Mouse (Mus musculus) midbrain, embryonic 16.5 days (tissue): ENCODE results near the gene Lrrc28. TPM values are rescaled to one million over a fixed set of nuclear protein-coding genes. Genes with fewer than 3 reads are reported as not detected.
A peak's percentile ranks its signal among the peaks of the same experiment; 100 is the strongest.

Experiments used
- ATAC-seq: fragments of 200-750 bp; cut with Nextera tagmentation; 2 replicates; pipeline ENCODE4 v1.8.0; 2017; ENCODE audit warnings: moderate TSS enrichment
- H3K27ac ChIP-seq: fragments of 300-500 bp; sonication (generic); 2 replicates; pipeline ENCODE4 v1.5.1; 2014; ENCODE audit warnings: mild to moderate bottlenecking, low read length, mixed read lengths
- H3K27me3 ChIP-seq: fragments of 300-500 bp; sonication (generic); 2 replicates; pipeline ENCODE4 v1.6.1; 2014; ENCODE audit warnings: low read depth, low read length, mixed read lengths; ENCODE audit not compliant: control insufficient read depth, insufficient read depth
- H3K36me3 ChIP-seq: fragments of 300-500 bp; sonication (generic); 2 replicates; pipeline ENCODE4 v1.6.1; 2014; ENCODE audit warnings: mild to moderate bottlenecking, low read length, moderate library complexity, mixed read lengths; ENCODE audit not compliant: control insufficient read depth, insufficient read depth
- H3K4me1 ChIP-seq: fragments of 300-500 bp; sonication (generic); 2 replicates; pipeline ENCODE4 v1.6.1; 2014; ENCODE audit warnings: mild to moderate bottlenecking, low read length, mixed read lengths; ENCODE audit not compliant: control insufficient read depth, insufficient read depth
- H3K4me2 ChIP-seq: fragments of 300-500 bp; sonication (generic); 2 replicates; pipeline ENCODE4 v1.6.1; 2014; ENCODE audit warnings: mild to moderate bottlenecking, low read length, mixed read lengths
- H3K4me3 ChIP-seq: fragments of 300-500 bp; sonication (generic); 2 replicates; pipeline ENCODE4 v1.5.1; 2014; ENCODE audit warnings: low read depth, mild to moderate bottlenecking, low read length, moderate library complexity, mixed read lengths
- H3K9ac ChIP-seq: fragments of 300-500 bp; sonication (generic); 2 replicates; pipeline ENCODE4 v1.6.1; 2014; ENCODE audit warnings: low read depth, low read length, mixed read lengths
- H3K9me3 ChIP-seq: fragments of 300-500 bp; sonication (generic); replicated peaks from 2 replicates; pipeline ENCODE4 v1.6.1; 2014; ENCODE audit warnings: mild to moderate bottlenecking, low read length, mixed read lengths; ENCODE audit not compliant: control insufficient read depth, poor library complexity, severe bottlenecking
- WGBS: fragments of 180-500 bp; shearing (Covaris S2); extraction: QIAGEN DNeasy Blood & Tissue Kit; methylation state at CpG from one replicate; pipeline ENCODE4 v1.1.7; 2014; 5-methylcytosine and 5-hydroxymethylcytosine counted together
- polyA plus RNA-seq: library from polyadenylated mRNA; unstranded; fragments of >200 nt; fragmentation: Nextera tagmentation; extraction: Ambion mirVana; gene quantifications from 2 replicates; pipeline ENCODE4 v1.2.1, GENCODE M21; 2015

The Lrrc28 gene
- polyA plus RNA-seq, 1 experiment from 2014 or later = 24.0 TPM

GRCm38 (mm10) chr7:67678878-67679499, 33.9 kb upstream of the Lrrc28 start:
- Histone ChIP-seq H3K4me3 (no peak overlapping the region), H3K4me2 (no peak overlapping the region)

GRCm38 (mm10) chr7:67673656-67674055, 28.6 kb upstream of the Lrrc28 start:
- Histone ChIP-seq H3K4me3 (no peak overlapping the region), H3K27me3 (no peaks in the 10 kb centered on the region), H3K27ac (no peak overlapping the region), H3K9me3 (no peaks in the 10 kb centered on the region; the same call in 1 of the 2 replicates), H3K9ac (no peak overlapping the region), H3K4me2 (no peak overlapping the region), H3K4me1 (no peaks in the 10 kb centered on the region), H3K36me3 (no peaks in the 10 kb centered on the region)
- 93% methylated on average over 5 of the region's 5 CpGs for WGBS
- no peak for ATAC-seq

More at GRCm38 (mm10) chr7:67678878-67679499, 33.9 kb upstream of the Lrrc28 start:
- H3K9me3 ChIP-seq = no peaks in the 10 kb centered on the region
- no peak for ATAC-seq
- H3K27me3 ChIP-seq = no peaks in the 10 kb centered on the region
- H3K4me1 ChIP-seq = no peaks in the 10 kb centered on the region
- H3K36me3 ChIP-seq = no peaks in the 10 kb centered on the region
- H3K27ac ChIP-seq = no peak overlapping the region
- no peak overlapping the region for H3K9ac ChIP-seq
- 95% methylated on average over 16 of the region's 16 CpGs for WGBS

GRCm38 (mm10) chr7:67672650-67673049, 27.6 kb upstream of the Lrrc28 start:
- no peak overlapping the region for H3K4me3 ChIP-seq
- no peak overlapping the region for H3K27ac ChIP-seq
- peak; percentile 48 for ATAC-seq
- H3K36me3 ChIP-seq = no peaks in the 10 kb centered on the region
- H3K4me1 ChIP-seq = no peaks in the 10 kb centered on the region
- no peak overlapping the region for H3K9ac ChIP-seq
- no peaks in the 10 kb centered on the region; the same call in 1 of the 2 replicates for H3K9me3 ChIP-seq
- peak overlapping the region; percentile 13; the same call in 1 of the 2 replicates for H3K4me2 ChIP-seq
- no peaks in the 10 kb centered on the region for H3K27me3 ChIP-seq
- WGBS = 8% methylated on average over 10 of the region's 10 CpGs

- 100% methylated on average over 1 of the region's 1 CpGs for WGBS
- Histone ChIP-seq H3K27me3 (no peaks in the 10 kb centered on the region), H3K9me3 (no peaks in the 10 kb centered on the region; the same call in 1 of the 2 replicates), H3K27ac (no peak overlapping the region), H3K36me3 (no peaks in the 10 kb centered on the region), H3K4me3 (no peak overlapping the region), H3K9ac (no peak overlapping the region), H3K4me2 (no peak overlapping the region), H3K4me1 (no peaks in the 10 kb centered on the region)
- ATAC-seq = no peak
Measured at GRCm38 (mm10) chr7:67670965-67671364, 25.9 kb upstream of the Lrrc28 start.

DNA sequence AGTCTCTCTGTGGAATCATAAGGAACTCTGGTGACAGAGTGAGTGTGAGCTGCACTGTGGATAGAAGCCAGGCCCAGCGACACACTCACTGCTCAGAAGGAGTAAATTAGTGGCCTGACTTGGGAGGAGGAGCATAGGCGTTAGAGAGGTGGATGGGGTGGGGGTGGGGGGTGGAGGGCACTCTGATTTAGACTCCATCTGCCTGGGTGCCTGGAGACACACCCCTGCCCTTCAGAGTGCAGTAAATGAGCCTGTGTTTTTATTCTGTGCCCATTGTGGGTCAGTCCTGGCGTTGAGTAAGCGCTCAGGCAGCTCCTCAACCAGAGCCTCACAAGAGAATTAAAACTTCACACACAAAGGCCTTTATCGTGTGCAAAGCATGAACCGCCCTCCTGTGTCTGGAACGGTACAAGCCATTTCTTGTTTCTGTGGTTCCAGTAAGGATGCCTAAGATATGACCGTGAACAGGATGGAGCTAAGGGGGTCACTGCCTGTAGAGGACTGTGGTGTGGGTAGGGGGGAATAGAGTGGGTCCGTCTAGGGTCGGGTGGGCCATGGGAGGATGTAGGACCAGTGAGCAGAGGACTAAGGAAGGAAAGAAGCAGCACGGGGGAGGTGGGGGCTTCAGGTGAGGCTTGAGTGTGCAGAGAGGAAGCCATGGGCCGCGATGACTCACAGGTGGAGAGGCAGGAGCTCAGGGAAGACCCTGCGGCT, 19.1 kb upstream of the Lrrc28 start:
- Histone ChIP-seq H3K27me3 (no peaks in the 10 kb centered on the region), H3K4me2 (no peak overlapping the region), H3K36me3 (no peaks in the 10 kb centered on the region), H3K4me3 (no peak overlapping the region), H3K27ac (no peak overlapping the region), H3K9me3 (no peaks in the 10 kb centered on the region), H3K4me1 (no peaks in the 10 kb centered on the region), H3K9ac (no peak overlapping the region)
- ATAC-seq = no peak
- WGBS = 76% methylated on average over 14 of the region's 14 CpGs

DNA sequence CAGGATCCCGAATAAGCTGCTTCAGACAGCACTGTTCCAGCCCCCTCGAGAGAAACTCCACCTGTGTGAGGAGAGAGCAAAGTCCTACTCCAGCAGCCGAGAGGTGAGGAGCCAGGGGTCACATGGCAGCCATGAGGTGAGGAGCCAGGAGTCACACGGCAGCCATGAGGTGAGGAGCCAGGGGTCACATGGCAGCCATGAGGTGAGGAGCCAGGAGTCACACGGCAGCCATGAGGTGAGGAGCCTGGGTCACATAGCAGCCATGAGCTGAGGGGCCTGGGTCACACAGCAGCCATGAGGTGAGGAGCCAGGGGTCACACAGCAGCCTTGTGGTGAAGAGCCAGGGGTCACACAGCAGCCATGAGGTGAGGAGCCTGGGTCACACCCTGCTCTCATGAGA, 17.4 kb upstream of the Lrrc28 start:
- no peak overlapping the region for H3K27ac ChIP-seq
- H3K27me3 ChIP-seq = no peaks in the 10 kb centered on the region
- H3K4me1 ChIP-seq = no peaks in the 10 kb centered on the region
- no peaks in the 10 kb centered on the region for H3K36me3 ChIP-seq
- no peak overlapping the region for H3K4me3 ChIP-seq
- no peak overlapping the region for H3K4me2 ChIP-seq
- H3K9ac ChIP-seq = no peak overlapping the region
- ATAC-seq = no peak
- no peaks in the 10 kb centered on the region for H3K9me3 ChIP-seq
- 84% methylated on average over 5 of the region's 5 CpGs for WGBS

DNA sequence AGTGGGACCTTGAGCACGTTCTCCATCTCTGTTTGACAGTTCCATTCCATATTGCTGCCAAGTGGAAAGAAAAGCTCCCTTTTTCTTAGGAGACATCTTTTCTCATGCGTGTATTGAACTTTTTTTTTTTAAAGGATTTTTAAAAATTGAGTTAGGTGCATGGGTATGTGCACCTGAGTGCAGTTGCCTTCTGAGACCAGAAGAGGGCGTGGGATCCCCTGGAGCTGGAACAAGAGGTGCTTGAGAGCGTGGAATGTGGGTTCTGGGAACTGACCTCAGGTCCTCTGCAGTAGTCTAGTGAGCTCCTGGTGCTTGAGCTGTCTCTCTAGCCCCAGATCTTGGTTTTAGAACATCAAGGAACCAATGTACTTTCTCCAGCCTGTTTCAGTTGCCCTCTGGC, 13.0 kb upstream of the Lrrc28 start:
- 88% methylated on average over 4 of the region's 4 CpGs for WGBS
- H3K4me2 ChIP-seq = no peak overlapping the region
- no peaks in the 10 kb centered on the region for H3K9me3 ChIP-seq
- no peaks in the 10 kb centered on the region for H3K36me3 ChIP-seq
- no peaks in the 10 kb centered on the region for H3K27me3 ChIP-seq
- no peak for ATAC-seq
- H3K4me1 ChIP-seq = no peaks in the 10 kb centered on the region
- H3K27ac ChIP-seq = no peak overlapping the region
- H3K4me3 ChIP-seq = no peak overlapping the region
- H3K9ac ChIP-seq = no peak overlapping the region

- H3K4me1 ChIP-seq = no peaks in the 10 kb centered on the region
- 0 out of 2 replicates have a peak, but pooled peaks have one; percentile 75 for ATAC-seq
- WGBS = 0% methylated on average over 1 of the region's 1 CpGs
- H3K27ac ChIP-seq = no peak overlapping the region
- H3K36me3 ChIP-seq = no peaks in the 10 kb centered on the region
- H3K9ac ChIP-seq = no peak overlapping the region
- H3K27me3 ChIP-seq = no peaks in the 10 kb centered on the region
- 0 out of 2 replicates have a peak overlapping the region, but pooled peaks have one; percentile 2 for H3K4me2 ChIP-seq
- no peak overlapping the region for H3K4me3 ChIP-seq
- H3K9me3 ChIP-seq = no peaks in the 10 kb centered on the region
Measured at GRCm38 (mm10) chr7:67655186-67655585, 10.1 kb upstream of the Lrrc28 start.

DNA sequence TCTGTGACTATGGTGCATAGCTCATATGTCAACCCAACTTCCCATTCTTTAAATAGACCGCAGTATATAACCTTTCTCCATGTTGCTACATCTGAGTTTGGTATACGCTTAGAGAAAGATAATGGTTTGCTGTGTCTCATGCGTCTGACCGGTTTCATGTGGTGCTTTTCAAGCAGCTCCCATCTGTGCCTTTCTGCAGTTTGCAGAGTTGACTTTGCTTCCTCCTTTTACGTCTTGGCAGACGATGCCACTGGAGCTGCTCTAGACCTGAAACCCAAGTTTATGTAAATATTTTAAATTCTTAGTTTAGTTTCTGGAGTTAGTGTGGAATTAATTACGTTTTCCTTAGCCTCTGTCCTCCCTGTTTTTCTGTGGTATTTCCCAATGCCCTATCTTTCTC, 9.6 kb upstream of the Lrrc28 start:
- no peaks in the 10 kb centered on the region for H3K9me3 ChIP-seq
- H3K27me3 ChIP-seq = no peaks in the 10 kb centered on the region
- no peaks in the 10 kb centered on the region for H3K4me1 ChIP-seq
- WGBS = 83% methylated on average over 7 of the region's 7 CpGs
- no peaks in the 10 kb centered on the region for H3K36me3 ChIP-seq
- no peak overlapping the region for H3K4me3 ChIP-seq
- H3K27ac ChIP-seq = no peak overlapping the region
- H3K4me2 ChIP-seq = no peak overlapping the region
- H3K9ac ChIP-seq = no peak overlapping the region
- no peak for ATAC-seq
